Mouse (Mus musculus): ENCODE measurements around the gene Ntn4. TPM values are rescaled to one million over a fixed set of nuclear protein-coding genes. Genes with fewer than 3 reads are reported as not detected.

Gene Ntn4
- not detected in 2 replicates for total RNA-seq (2014; fragmentation: Nextera tagmentation)
- total RNA-seq (2017): not detected in 2 replicates

DNA sequence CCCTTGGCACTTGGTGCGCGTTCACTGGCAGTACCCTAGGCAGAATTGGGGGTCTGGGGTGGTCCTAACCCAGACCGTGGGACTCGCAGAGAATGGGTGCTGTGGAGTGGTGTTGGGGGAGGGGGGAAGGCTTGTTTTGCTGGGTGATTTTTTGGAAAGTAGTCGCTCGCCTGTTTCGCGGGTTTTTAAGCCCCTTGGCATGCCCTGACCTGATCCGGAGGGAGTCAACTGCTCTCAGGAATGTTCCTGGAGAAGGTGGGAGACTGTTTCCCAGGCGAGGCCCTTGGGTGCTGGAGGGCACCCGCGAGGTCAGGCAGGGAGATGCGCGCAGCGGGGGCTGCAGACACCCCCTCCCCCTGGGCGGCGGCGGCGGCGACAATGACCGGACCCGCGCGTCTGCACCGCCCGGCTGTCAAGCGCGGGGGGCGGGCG, at the start of gene Ntn4:
TSS of gene Ntn4 (plus strand) at position 161 of the 432 bp plus-strand sequence.
- peak; percentile 45 for ATAC-seq (replicated peaks; ENCODE audit: poor library complexity, severe bottlenecking)

DNA sequence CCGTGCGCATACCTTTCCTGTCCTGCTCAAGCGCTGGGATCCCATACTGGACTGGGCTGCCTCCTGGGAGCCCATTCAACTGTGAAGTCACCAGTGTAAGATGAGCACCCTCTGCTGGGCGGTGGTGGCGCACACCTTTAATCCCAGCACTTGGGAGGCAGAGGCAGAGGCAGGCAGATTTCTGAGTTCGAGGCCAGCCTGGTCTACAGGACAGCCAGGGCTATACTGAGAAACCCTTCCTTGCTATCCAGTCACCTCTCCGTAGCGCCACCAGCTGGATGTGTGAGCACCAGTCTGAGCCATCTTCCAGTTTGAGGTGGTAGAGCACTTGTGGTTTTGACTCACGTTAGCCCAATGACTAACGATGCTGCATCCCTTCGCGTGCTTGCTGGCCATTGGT, 48.0 kb upstream of the Ntn4 start:
- 0 out of 2 replicates have a peak, but pooled peaks have one; percentile 20 for ATAC-seq (replicated peaks; ENCODE audit: poor library complexity, severe bottlenecking)

DNA sequence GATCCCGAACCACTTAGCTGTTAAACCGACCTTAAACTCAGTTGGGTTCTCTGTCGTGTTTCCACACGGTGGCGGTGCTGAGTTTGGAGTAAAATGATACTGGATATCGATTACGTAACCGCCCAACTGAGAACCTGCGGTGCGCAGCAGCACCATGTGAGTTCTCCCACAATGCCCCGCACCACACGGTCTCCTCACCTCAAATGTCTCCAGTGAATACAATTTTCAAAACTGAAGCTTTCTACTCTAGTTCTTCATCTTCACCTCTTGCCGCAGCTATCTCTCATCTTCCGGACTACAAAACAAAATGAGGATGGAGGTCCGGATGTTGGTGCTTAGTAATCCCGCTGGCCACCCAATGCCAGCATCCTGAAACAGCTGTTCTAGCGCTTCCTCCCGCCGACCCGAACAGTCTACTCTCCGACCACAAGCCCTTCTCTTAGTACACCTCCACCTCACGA, 46.4 kb upstream of the Ntn4 start:
- ATAC-seq (replicated peaks; ENCODE audit: poor library complexity, severe bottlenecking): peak; percentile 81

DNA sequence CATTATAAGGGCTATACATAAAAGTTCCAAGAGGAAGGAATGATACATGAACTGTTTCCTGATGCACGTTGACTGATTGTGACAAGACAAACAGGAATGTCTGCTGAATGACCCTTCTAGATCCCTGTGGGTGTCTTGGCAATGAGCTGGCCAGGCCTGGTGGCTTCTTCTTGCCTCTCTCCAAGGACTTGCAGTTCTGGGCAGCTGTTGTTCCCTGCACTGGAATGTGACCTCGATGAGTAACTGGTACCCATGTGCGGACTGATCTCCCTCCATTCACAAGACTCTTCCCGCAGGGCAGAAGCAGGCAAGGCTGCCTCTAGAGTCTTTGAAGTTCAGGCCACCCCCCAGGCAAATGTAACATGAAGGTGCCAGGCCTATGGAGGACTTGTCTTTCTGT, 44.6 kb upstream of the Ntn4 start:
- ATAC-seq (replicated peaks; ENCODE audit: poor library complexity, severe bottlenecking): no peak

- ATAC-seq (replicated peaks; ENCODE audit: poor library complexity, severe bottlenecking): no peak
These were observed 43.8 kb upstream of the Ntn4 start for GRCm38 (mm10) chr10:93596641-93597040.

DNA sequence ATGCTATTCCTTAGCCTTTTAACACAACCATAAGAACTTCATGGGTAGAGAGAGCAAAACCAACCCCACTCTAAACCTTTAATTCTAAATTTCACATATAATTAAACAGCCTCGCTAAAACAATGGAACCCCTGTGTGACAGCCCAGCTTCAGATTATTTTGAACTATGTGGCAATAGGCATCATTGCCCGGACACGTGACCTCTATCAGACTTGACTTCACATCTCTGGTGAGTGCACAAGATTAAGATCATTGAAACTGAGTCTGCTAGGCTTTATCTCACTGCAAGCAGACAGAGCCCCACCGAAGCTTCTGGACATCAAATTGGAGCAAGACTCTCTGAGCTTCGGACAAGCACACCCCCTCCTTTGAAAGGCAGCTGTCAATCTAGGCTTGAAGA, 38.2 kb upstream of the Ntn4 start:
- ATAC-seq (replicated peaks; ENCODE audit: poor library complexity, severe bottlenecking): no peak

DNA sequence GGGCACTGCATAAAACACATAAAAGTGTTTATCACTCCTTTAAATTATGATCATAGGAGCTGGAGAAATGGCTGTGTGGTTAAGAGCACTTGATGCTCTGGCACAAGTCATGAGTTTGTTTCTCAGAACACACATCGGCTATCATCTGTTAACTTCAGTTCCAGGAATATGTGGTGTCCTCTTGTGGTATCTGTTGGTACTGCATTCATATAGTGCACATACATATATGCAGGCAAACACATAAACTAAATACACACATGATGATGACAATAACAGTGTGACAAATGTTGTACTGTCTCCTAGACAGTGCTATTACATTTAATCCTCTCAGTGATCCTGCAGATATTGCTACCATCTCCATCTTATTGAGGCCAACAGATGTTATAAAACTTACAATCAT, 37.2 kb upstream of the Ntn4 start:
- ATAC-seq (replicated peaks; ENCODE audit: poor library complexity, severe bottlenecking): no peak

GRCm38 (mm10) chr10:93606326-93606725, 34.2 kb upstream of the Ntn4 start:
- ATAC-seq (replicated peaks; ENCODE audit: poor library complexity, severe bottlenecking): no peak

- no peak for ATAC-seq (replicated peaks; ENCODE audit: poor library complexity, severe bottlenecking)
These were observed 32.4 kb upstream of the Ntn4 start for GRCm38 (mm10) chr10:93608051-93608450.

GRCm38 (mm10) chr10:93609236-93609635, 31.2 kb upstream of the Ntn4 start:
- ATAC-seq (replicated peaks; ENCODE audit: poor library complexity, severe bottlenecking): no peak

DNA sequence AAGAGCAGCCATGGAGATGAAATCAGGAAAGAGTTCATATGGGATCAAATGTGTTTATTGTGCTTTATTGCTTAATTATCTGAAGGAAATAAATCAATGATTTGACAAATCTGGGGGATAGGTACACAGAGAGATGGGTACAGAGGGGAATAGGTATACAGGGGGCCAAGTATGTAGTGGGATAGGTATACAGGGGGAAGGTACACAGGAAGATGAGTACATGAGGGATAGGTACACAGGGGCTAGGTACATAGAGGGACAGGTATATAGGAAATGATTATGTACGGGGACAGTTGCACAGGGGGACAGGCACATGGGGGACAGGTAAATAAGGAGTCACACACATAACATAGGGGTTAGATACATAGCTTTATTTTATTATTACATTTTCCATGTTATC, 29.6 kb upstream of the Ntn4 start:
- no peak for ATAC-seq (replicated peaks; ENCODE audit: poor library complexity, severe bottlenecking)

- peak; percentile 57; the same call in 1 of the 2 replicates for ATAC-seq (replicated peaks; ENCODE audit: poor library complexity, severe bottlenecking)
These were observed 29.0 kb upstream of the Ntn4 start for GRCm38 (mm10) chr10:93611419-93612007.

GRCm38 (mm10) chr10:93614850-93615249, 25.6 kb upstream of the Ntn4 start:
- ATAC-seq (replicated peaks; ENCODE audit: poor library complexity, severe bottlenecking): peak; percentile 75

DNA sequence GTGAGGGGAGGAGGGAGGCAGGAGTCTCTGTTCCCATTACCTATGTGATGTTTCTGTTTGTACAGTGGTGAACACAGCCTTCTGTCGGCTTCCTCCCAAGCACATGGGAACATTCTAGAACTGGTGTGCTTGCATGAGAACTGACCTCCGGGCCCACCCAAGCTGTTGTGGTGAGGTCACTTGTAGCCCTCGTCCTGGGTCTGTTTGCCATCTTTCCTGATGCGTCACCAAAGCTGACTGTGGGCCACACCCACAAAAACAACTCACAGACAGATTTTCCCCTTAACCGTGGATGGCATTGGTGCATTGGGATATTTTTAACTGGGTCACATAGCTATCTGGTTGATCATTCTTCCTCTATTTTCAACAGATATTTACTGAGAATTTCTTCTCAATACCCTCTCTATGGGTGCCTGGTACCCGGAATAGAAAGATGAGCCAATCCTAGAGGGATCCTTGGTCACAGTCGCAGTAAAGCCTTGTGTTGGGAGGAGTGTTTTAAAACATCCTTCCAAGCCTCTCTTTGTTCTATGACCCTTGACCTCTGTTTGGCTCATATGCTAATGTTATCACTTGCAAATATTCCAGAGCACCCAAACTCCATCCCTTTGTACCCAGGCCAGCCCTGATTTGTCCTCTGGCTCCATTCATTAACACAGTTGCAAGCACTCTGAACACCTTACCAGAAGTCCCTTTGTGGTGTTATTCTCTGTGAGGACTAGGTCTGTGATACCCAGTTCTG, 19.9 kb upstream of the Ntn4 start:
- ATAC-seq (replicated peaks; ENCODE audit: poor library complexity, severe bottlenecking): no peak

DNA sequence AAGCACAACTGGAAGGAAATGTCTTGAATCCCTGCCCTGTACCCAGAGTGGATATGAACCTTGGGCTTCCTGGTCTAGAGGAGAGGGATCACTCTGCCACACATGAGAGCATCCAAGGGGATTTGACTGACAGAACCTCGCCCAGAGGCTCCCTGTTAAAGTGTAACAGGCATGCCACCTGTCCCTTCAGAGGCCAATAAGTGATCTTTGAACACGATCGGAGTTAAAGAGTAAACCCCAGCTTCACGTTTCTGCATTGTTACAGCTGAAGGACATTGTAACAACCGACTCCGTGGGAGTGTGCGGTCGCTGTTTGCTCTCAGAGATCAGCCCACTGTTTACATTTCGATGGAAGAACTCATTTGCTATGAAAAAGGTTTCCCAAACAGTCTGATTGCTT, 16.8 kb upstream of the Ntn4 start:
- no peak for ATAC-seq (replicated peaks; ENCODE audit: poor library complexity, severe bottlenecking)

DNA sequence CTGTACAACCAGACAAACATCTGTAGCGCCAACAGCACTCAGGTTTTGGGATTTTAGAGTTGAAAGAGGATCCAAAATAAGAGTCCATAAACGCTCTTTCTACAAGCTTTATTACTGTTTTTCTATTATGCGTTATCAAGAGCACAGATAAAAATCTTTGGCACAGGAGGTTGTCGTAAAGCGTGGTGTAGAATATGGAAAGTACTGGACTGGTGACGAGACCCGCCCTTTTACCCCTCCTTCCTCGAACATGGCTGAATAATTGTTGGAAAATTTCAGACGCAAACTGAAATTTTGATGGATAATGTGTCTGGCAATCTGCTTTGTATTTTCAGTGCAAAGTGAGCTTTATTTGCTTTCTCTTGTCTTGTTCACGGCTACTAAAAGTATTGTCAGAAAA, 16.3 kb upstream of the Ntn4 start:
- no peak for ATAC-seq (replicated peaks; ENCODE audit: poor library complexity, severe bottlenecking)

GRCm38 (mm10) chr10:93630310-93630709, 10.2 kb upstream of the Ntn4 start:
- no peak for ATAC-seq (replicated peaks; ENCODE audit: poor library complexity, severe bottlenecking)

DNA sequence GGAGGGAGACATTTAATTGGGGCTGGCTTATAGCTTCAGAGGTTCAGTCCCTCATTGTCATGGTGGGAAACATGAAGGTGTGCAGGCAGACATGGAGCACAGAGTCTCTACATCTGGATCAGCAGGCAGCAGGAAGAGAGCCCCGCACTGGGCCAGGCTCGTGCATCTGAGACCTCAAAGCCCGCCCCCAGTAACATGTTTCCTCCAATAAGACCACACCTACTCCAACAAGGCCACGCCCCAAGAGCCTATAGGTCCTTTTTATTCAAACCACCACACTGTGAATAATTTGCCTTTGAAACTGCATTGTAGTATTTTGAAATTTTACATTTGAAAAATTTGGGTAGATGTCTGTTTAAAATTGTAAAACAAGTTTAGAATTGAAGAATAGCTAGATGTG, 8.4 kb upstream of the Ntn4 start:
- ATAC-seq (replicated peaks; ENCODE audit: poor library complexity, severe bottlenecking): no peak

DNA sequence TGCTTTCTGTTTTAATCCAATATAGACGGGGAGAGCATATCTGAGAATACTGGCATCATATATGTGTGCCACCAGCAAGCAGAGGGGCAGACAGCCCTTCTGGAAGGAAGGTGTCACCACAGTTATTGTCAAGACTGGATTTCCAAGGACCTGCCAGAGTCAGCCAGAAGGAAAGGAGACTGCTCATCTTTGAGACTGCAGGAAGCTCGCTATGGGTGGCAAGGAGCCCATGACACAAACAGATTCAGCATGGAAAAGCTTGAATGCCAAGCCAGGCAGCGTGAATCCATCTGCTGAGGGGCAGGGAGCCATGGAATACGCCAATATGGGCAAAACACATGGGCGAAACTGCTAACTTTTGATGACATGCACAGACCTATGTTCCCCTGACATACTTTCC, 6.9 kb upstream of the Ntn4 start:
- ATAC-seq (replicated peaks; ENCODE audit: poor library complexity, severe bottlenecking): no peak

GRCm38 (mm10) chr10:93633971-93634370, 6.5 kb upstream of the Ntn4 start:
- ATAC-seq (replicated peaks; ENCODE audit: poor library complexity, severe bottlenecking): no peak

- no peak for ATAC-seq (replicated peaks; ENCODE audit: poor library complexity, severe bottlenecking)
These were observed 4.5 kb upstream of the Ntn4 start for GRCm38 (mm10) chr10:93635941-93636340.

Measured in granulocyte monocyte progenitor cell, adult 5-6 weeks (primary cell).